Mouse (Mus musculus) CH12.LX (cell line): ENCODE measurements at regions not wholly inside any gene's neighbourhood (a gene's known extent, or its start where the extent isn't known, plus 50 kb on each side); places are given as distances from the start of the nearest gene placed in this dataset.

Experiments
- DNase-seq: peaks from one replicate; pipeline ENCODE4 v3.0.0-alpha.2; 2013; ENCODE audit errors: extremely low read depth
- H3K27ac ChIP-seq: 2 replicates; pipeline ENCODE4 v1.5.1; 2012; ENCODE audit warnings: low read depth, mild to moderate bottlenecking, control low read depth, moderate library complexity; ENCODE audit not compliant: insufficient read depth
- H3K27me3 ChIP-seq: replicated peaks from 2 replicates; pipeline ENCODE3; 2012; ENCODE audit warnings: inconsistent platforms
- H3K36me3 ChIP-seq, 2 experiments: replicated peaks in 1 of 2; 2 replicates each; pipeline versions ENCODE3 to v1.6.1; 2012; ENCODE audit warnings: inconsistent platforms in 1 of 2, low read length in 1 of 2, mild to moderate bottlenecking in 1 of 2, mixed read lengths in 1 of 2, moderate library complexity in 1 of 2; ENCODE audit not compliant: control insufficient read depth in 1 of 2, insufficient read depth in 1 of 2
- H3K4me1 ChIP-seq, 2 experiments: 2 replicates each; pipeline ENCODE4 v1.6.1; 2012; ENCODE audit warnings: inconsistent platforms in 1 of 2, moderate library complexity in 1 of 2; ENCODE audit not compliant: insufficient read depth in 2 of 2, control insufficient read depth in 1 of 2
- H3K4me2 ChIP-seq: 2 replicates; pipeline ENCODE4 v1.6.1; 2012; ENCODE audit warnings: low read depth, mild to moderate bottlenecking, control low read depth; ENCODE audit not compliant: poor library complexity, insufficient read depth, severe bottlenecking
- H3K4me3 ChIP-seq, 3 experiments: fragments of 150-350 bp in 1 of 3; sonication (generic) in 1 of 3; replicated peaks in 1 of 3; 2 replicates each; pipeline versions ENCODE3 to v1.5.1; 2011 to 2012; ENCODE audit warnings: low read depth in 2 of 3, low read length in 2 of 3, mild to moderate bottlenecking in 2 of 3, moderate library complexity in 2 of 3, control low read depth in 1 of 3, improper control_type of control experiment in 1 of 3, inconsistent platforms in 1 of 3, mixed read lengths in 1 of 3; ENCODE audit not compliant: poor library complexity in 1 of 3
- H3K79me2 ChIP-seq: replicated peaks from 2 replicates; pipeline ENCODE4 v1.6.1; 2012; ENCODE audit warnings: mild to moderate bottlenecking, moderate library complexity; ENCODE audit not compliant: control insufficient read depth, poor library complexity, insufficient read depth, severe bottlenecking; ENCODE audit errors: extremely low read depth
- H3K9ac ChIP-seq: 2 replicates; pipeline ENCODE4 v1.6.1; 2012; ENCODE audit warnings: low read depth, mild to moderate bottlenecking, control low read depth, moderate library complexity; ENCODE audit not compliant: insufficient read depth
- H3K9me3 ChIP-seq: replicated peaks from 2 replicates; pipeline ENCODE3; 2012; ENCODE audit warnings: low read length, inconsistent platforms, mixed read lengths
- CTCF ChIP-seq, 2 experiments: IDR thresholded peaks in 1 of 2; conservative IDR thresholded peaks in 1 of 2; 2 replicates each; pipeline ENCODE4 v1.5.1; 2011 to 2012; ENCODE audit warnings: low read depth in 2 of 2, low read length in 2 of 2, improper control_type of control experiment in 1 of 2, inconsistent platforms in 1 of 2, mild to moderate bottlenecking in 1 of 2, moderate library complexity in 1 of 2
- E2F4 ChIP-seq: IDR thresholded peaks from 2 replicates; pipeline ENCODE4 v1.6.1; 2011; ENCODE audit warnings: low read depth, low read length, improper control_type of control experiment; ENCODE audit not compliant: insufficient replicate concordance
- ELF1 ChIP-seq: IDR thresholded peaks from 2 replicates; pipeline ENCODE4 v1.6.1; 2014; ENCODE audit warnings: low read depth, mild to moderate bottlenecking, inconsistent platforms, low read length, improper control_type of control experiment
- ETS1 ChIP-seq: conservative IDR thresholded peaks from 2 replicates; pipeline ENCODE4 v1.6.1; 2012; ENCODE audit warnings: low read depth, mild to moderate bottlenecking, inconsistent platforms, low read length, improper control_type of control experiment, moderate library complexity
- GABPA ChIP-seq: IDR thresholded peaks from 2 replicates; pipeline ENCODE4 v1.6.1; 2012; ENCODE audit warnings: low read depth, low read length, improper control_type of control experiment, inconsistent platforms; ENCODE audit not compliant: insufficient replicate concordance
- IRF4 ChIP-seq: IDR thresholded peaks from 2 replicates; pipeline ENCODE4 v1.6.1; 2014; ENCODE audit warnings: low read depth, mild to moderate bottlenecking, inconsistent platforms, low read length, improper control_type of control experiment
- JUND ChIP-seq: conservative IDR thresholded peaks from 2 replicates; pipeline ENCODE4 v1.6.1; 2011; ENCODE audit warnings: low read depth, low read length, improper control_type of control experiment
- MEF2A ChIP-seq: IDR thresholded peaks from 2 replicates; pipeline ENCODE4 v1.6.1; 2014; ENCODE audit warnings: low read depth, mild to moderate bottlenecking, inconsistent platforms, low read length, improper control_type of control experiment, borderline replicate concordance
- NELFE ChIP-seq: IDR thresholded peaks from 2 replicates; pipeline ENCODE4 v1.6.1; 2011; ENCODE audit warnings: low read depth, low read length, improper control_type of control experiment
- PAX5 ChIP-seq: IDR thresholded peaks from 2 replicates; pipeline ENCODE4 v1.6.1; 2012; ENCODE audit warnings: low read length, inconsistent platforms, mixed read lengths
- RAD21 ChIP-seq: IDR thresholded peaks from 2 replicates; pipeline ENCODE4 v1.6.1; 2011; ENCODE audit warnings: low read depth, mild to moderate bottlenecking, low read length, improper control_type of control experiment, moderate library complexity
- SMC3 ChIP-seq: IDR thresholded peaks from 2 replicates; pipeline ENCODE4 v1.6.1; 2011; ENCODE audit warnings: low read depth, low read length, improper control_type of control experiment
- TBP ChIP-seq: conservative IDR thresholded peaks from 2 replicates; pipeline ENCODE4 v1.6.1; 2011; ENCODE audit warnings: low read depth, low read length, improper control_type of control experiment
- ZC3H11A ChIP-seq: IDR thresholded peaks from 2 replicates; pipeline ENCODE4 v1.6.1; 2012; ENCODE audit warnings: low read depth, mild to moderate bottlenecking, inconsistent platforms, low read length, improper control_type of control experiment
- ZMIZ1 ChIP-seq: IDR thresholded peaks from 2 replicates; pipeline ENCODE4 v1.6.1; 2012; ENCODE audit warnings: low read depth, mild to moderate bottlenecking, inconsistent platforms, low read length, improper control_type of control experiment
- ZNF384 ChIP-seq: IDR thresholded peaks from 2 replicates; pipeline ENCODE4 v1.6.1; 2012; ENCODE audit warnings: low read depth, low read length, improper control_type of control experiment, inconsistent platforms
- dilution Hi-C: fragments of 300-500 bp; cut with MboI; formaldehyde crosslinking; loops from 2 replicates; pipeline ENCODE4 v1.14.3; 2020; ENCODE audit warnings: low sequenced_read_pairs; ENCODE audit not compliant: extremely low pct_unique_long_range_greater_than_20kb, extremely low pct_ligation_motif_present
- in situ Hi-C: fragments of 300-500 bp; cut with MboI; formaldehyde crosslinking; loops from 3 replicates; pipeline ENCODE4 v1.14.3; 2019; ENCODE audit warnings: low sequenced_read_pairs, low pct_ligation_motif_present, low pct_unique_long_range_greater_than_20kb, mixed read lengths

- Histone ChIP-seq H3K4me1 (no peaks in the 10 kb centered on the region), H3K27me3 (no peaks in the 10 kb centered on the region), H3K27ac (no peak overlapping the region), H3K79me2 (no peaks in the 10 kb centered on the region), H3K4me2 (no peak overlapping the region), H3K9ac (no peak overlapping the region), H3K9me3 (peaks cover 16% of the 10 kb centered on the region), H3K4me3 (no peak overlapping the region), H3K36me3 (no peaks in the 10 kb centered on the region)
- in situ Hi-C loops (loop anchor here (25.0 kb wide), 2 partner anchors 1362 to 1787 kb away; no protein-coding TSS in a partner anchor), dilution Hi-C loops (no loop called here)
- TF ChIP-seq ZMIZ1 = no peak
- no peak for TF ChIP-seq IRF4
- TF ChIP-seq JUND = no peak
- TF ChIP-seq ETS1 = no peak
- TF ChIP-seq SMC3 = no peak
- TF ChIP-seq MEF2A = no peak
- TF ChIP-seq ELF1 = no peak
- no peak for TF ChIP-seq E2F4
- TF ChIP-seq TBP = no peak
- TF ChIP-seq NELFE = no peak
- no peak for TF ChIP-seq ZC3H11A
- DNase-seq = no peak
These were observed 106.9 kb downstream of the Cldn17 start for GRCm38 (mm10) chr16:88399881-88400280.

DNA sequence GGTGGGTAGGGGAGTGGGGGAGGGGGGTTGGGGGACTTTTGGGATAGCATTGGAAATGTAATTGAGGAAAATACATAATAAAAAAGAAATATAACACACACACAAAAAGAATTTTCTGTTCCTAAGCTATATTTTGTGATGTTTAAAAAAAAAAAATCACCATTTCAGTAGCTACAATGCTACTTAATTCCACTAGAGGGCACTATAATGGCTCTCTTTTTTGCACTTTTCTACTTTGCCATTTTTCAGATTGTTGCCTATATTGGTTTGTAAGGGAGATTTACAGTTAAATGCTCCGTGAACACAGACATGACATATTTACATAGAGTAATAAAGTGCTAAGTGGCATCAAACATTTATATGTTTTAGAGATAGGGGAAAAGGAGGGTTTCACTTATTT is 102.7 kb upstream of the Grik1 start:
- Histone ChIP-seq H3K4me3 (no peak overlapping the region), H3K9me3 (peaks cover 18% of the 10 kb centered on the region), H3K9ac (no peak overlapping the region), H3K27me3 (no peaks in the 10 kb centered on the region), H3K36me3 (no peaks in the 10 kb centered on the region), H3K4me1 (no peaks in the 10 kb centered on the region), H3K79me2 (no peaks in the 10 kb centered on the region), H3K4me2 (no peak overlapping the region), H3K27ac (no peak overlapping the region)
- in situ Hi-C loops = loop anchor here (25.0 kb wide), 2 partner anchors 1370 to 1795 kb away; no protein-coding TSS in a partner anchor
- dilution Hi-C loops = no loop called here
- TF ChIP-seq PAX5 = no peak
- TF ChIP-seq ETS1 = no peak
- TF ChIP-seq ZNF384 = peak; percentile 74
- no peak for TF ChIP-seq GABPA
- peak; percentile 26 for TF ChIP-seq RAD21
- peak in 1 of 2 experiments; percentile 43; a peak in 3 of 4 replicates for TF ChIP-seq CTCF (conservative IDR thresholded peaks at IDR 0.05 in 1 of 2, IDR thresholded peaks at IDR 0.05 in 1 of 2; ENCODE audit: low read depth in 2 of 2, low read length in 2 of 2)
- DNase-seq = no peak
